Mouse (Mus musculus): ENCODE measurements around the gene Gsg1l. TPM values are rescaled to one million over a fixed set of nuclear protein-coding genes. Genes with fewer than 3 reads are reported as not detected.

Gene Gsg1l
- polyA plus RNA-seq (2017; shearing (Covaris generic)), result not detected

DNA sequence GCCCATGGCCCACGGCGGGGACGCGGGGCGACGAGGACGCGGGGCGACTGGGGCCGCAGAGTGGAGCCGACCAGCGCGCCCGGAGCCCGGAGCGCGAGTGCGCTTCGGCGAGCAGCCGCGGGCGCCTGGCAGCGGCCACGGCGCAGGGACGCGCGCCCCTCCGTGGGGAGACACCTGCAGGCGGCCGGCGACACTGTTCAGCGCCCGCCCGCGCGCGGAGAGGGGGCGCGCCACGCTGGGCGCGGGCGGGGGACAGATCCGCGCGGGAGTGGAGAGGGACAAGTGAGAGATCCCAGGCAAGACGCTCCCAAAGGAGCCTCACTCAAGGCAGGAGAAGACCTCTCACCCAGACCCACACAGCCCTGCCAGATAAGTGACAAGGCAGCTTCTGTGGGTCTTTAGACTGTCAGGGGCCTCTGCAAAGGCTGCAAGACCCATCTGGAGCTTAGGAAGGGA, at the start of gene Gsg1l:
Gene Gsg1l (minus strand): TSS at position 126 of the 456 bp plus-strand sequence.

Other genes starting within 250 kb of the Gsg1l start
- 65.7 TPM for gene Xpo6, start 118.1 kb upstream of the Gsg1l start, polyA plus RNA-seq (2017; shearing (Covaris generic))
- gene Sbk1, start 190.2 kb upstream of the Gsg1l start, polyA plus RNA-seq (2017; shearing (Covaris generic)), result 2.6 TPM

All from activated CD4-positive, CD25-positive, alpha-beta regulatory T cell, adult 9 weeks (primary cell).